Comparison of ENCODE assay signal across 11 mouse cellular contexts in the genomic region with DNA sequence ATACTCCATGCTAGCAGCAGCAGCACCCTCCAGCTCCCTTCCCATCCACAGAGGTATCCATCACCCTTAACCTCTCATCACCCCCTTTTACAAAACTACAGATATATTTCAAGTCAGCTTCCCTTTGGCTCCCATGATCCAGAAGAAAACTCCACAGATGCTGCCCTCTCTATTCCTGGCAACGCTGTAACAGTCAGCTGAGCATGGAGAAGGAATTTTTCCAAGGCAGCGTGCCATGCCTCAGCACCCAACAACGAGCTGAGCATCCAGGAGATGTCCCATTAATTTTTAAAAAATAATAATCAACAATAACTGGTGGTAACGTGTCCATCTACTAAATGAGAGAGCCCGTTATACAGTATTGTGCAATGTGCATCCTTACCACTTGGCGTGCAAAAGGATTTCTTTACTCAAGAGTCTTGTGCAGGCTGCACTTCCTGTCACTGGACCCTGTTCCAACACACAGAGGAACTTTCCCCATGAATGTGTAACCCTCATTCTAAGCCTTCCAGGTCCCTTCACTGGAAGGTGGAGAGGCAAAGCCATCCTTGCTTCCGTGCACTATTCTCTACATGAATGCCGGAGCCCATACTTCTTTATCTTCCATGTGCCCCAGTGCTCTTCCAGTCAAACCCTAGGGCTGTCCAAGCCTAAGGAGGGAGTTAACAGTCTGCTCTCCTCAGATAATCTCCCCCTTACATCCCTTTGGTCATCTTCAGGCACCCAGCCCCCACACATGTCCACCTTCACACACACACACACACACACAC. TPM values are rescaled to one million over a fixed set of nuclear protein-coding genes. Genes with fewer than 3 reads are reported as not detected.
DNase-seq lines count a peak whose midpoint lies in the region; ATAC-seq and TF ChIP-seq lines count a peak whose summit lies in the region.
"Had no signal": no experiment of that assay in that cellular context is flagged by ENCODE, and none has a peak within 500 bp of the region (broad histone marks: within the 10 kb centered on the region; RNA-seq: fewer than 3 reads in every experiment).

No protein-coding gene starts in this region.

- H3K4me2 ChIP-seq in heart, embryonic 13.5 days = peak overlapping the region; percentile 79
- peak overlapping the region; percentile 47 for H3K4me2 ChIP-seq in liver, embryonic 12.5 days

- H3K4me3 ChIP-seq in gastrocnemius, adult 2 months = peak overlapping the region; percentile 80
- H3K4me3 ChIP-seq in heart, embryonic 13.5 days = peak overlapping the region; percentile 59
- H3K4me3 ChIP-seq in liver, embryonic 12.5 days = no peak overlapping the region

- no peak for TF ChIP-seq POLR2A in brain, embryonic 14.5 days (IDR thresholded peaks at IDR 0.05; ENCODE audit: borderline replicate concordance, extremely low read depth, insufficient read depth, insufficient read length, poor library complexity, severe bottlenecking)

- peaks cover 9% of the 10 kb centered on the region for H3K9me3 ChIP-seq in heart, embryonic 13.5 days
- H3K9me3 ChIP-seq in liver, embryonic 12.5 days (replicated peaks) = no peaks in the 10 kb centered on the region

- H3K36me3 ChIP-seq in heart, embryonic 13.5 days = no peaks in the 10 kb centered on the region
- H3K36me3 ChIP-seq in liver, embryonic 12.5 days = no peaks in the 10 kb centered on the region

- H3K27ac ChIP-seq in gastrocnemius, adult 2 months = peak overlapping the region; percentile 76
- peak overlapping the region; percentile 79; the same call in 1 of the 2 replicates for H3K27ac ChIP-seq in heart, embryonic 13.5 days (replicated peaks)
- H3K27ac ChIP-seq in liver, embryonic 12.5 days = no peak overlapping the region

- WGBS in heart, embryonic 13.5 days = 54% methylated on average over 8 of the region's 8 CpGs
- 43% methylated on average over 8 of the region's 8 CpGs for WGBS in liver, embryonic 12.5 days (ENCODE audit: insufficient replicate concordance)

- peaks cover 70% of the 10 kb centered on the region for H3K4me1 ChIP-seq in heart, embryonic 13.5 days
- no peaks in the 10 kb centered on the region for H3K4me1 ChIP-seq in liver, embryonic 12.5 days

- peaks cover 29% of the 10 kb centered on the region for H3K27me3 ChIP-seq in heart, embryonic 13.5 days (replicated peaks)
- H3K27me3 ChIP-seq in liver, embryonic 12.5 days (replicated peaks) = peaks cover 59% of the 10 kb centered on the region

- intact Hi-C loops in gastrocnemius, adult 2 months (cut with DNase I) = loop anchor here (5.0 kb wide), 1 partner anchor 54 kb away; no protein-coding TSS in a partner anchor

- ATAC-seq in heart, embryonic 13.5 days (ENCODE audit: extremely low read depth, insufficient number of reproducible peaks, low FRiP score, low TSS enrichment) = no peak
- no peak for ATAC-seq in liver, embryonic 12.5 days
- ATAC-seq: CD4-positive, CD25-positive, alpha-beta regulatory T cell, adult 4 months had no signal

- H3K9ac ChIP-seq in heart, embryonic 13.5 days = peak overlapping the region; percentile 79; the same call in 1 of the 2 replicates
- H3K9ac ChIP-seq in liver, embryonic 12.5 days = no peak overlapping the region

- no peak for DNase-seq in gastrocnemius, adult 2 months
- no peak for DNase-seq in gastrocnemius, postnatal 4 days (ENCODE audit: low spot score in 2 of 2)
- DNase-seq in brain, embryonic 14.5 days (ENCODE audit: low read depth) = peak; percentile 40
- no peak for DNase-seq in urinary bladder, adult 2 months (ENCODE audit: low spot score)
- DNase-seq in thymus, postnatal 14 days = no peak
- no peak for DNase-seq in c-Kit-positive CD71-positive TER-119-positive erythroid progenitor cells, embryonic 14.5 days (ENCODE audit: low spot score)
- DNase-seq: thymus, postnatal 36 days had no signal

- TF ChIP-seq CTCF in gastrocnemius, adult 2 months (IDR thresholded peaks at IDR 0.05) = no peak; the same call in 1 of the 2 replicates
- no peak for TF ChIP-seq CTCF in brain, embryonic 14.5 days (IDR thresholded peaks at IDR 0.05; ENCODE audit: borderline replicate concordance, extremely low read depth, insufficient read depth, insufficient read length)

RNA-seq across cellular contexts. Expression of a gene that starts 5.0 kb away (rescaled TPM):
- 1 to 10 TPM; 1.4 to 2.4 TPM for total RNA-seq in gastrocnemius, adult 2 months (2021)
- total RNA-seq in gastrocnemius, postnatal 4 days (2021) = 1 to 10 TPM; 3.0 to 3.3 TPM
- polyA plus RNA-seq in brain, embryonic 14.5 days (2012; rRNA removed) = 1.3 and 2.2 TPM in 2 replicates
- 7.4 and 8.9 TPM in 2 replicates for polyA plus RNA-seq in heart, embryonic 13.5 days (2015; fragmentation: Nextera tagmentation; extraction: Ambion mirVana)
- polyA plus RNA-seq in liver, embryonic 12.5 days (2016; fragmentation: Nextera tagmentation; extraction: Ambion mirVana) = 2.2 and 2.4 TPM in 2 replicates
- polyA plus RNA-seq in urinary bladder, adult 2 months (2012; rRNA removed) = 19.7 and 20.6 TPM in 2 replicates
- total RNA-seq: megakaryocyte-erythroid progenitor cell, adult 5-6 weeks had no signal
- polyA plus RNA-seq: CD4-positive, CD25-positive, alpha-beta regulatory T cell, adult 4 months had no signal
